Mouse (Mus musculus) CH12.LX (cell line): Measurements from ENCODE around the gene Gpx8.

Source experiments
- CTCF ChIP-seq, 2 experiments: IDR thresholded peaks in 1 of 2; conservative IDR thresholded peaks in 1 of 2; 2 replicates each; pipeline ENCODE4 v1.5.1; 2011 to 2012; ENCODE audit warnings: low read depth in 2 of 2, low read length in 2 of 2, improper control_type of control experiment in 1 of 2, inconsistent platforms in 1 of 2, mild to moderate bottlenecking in 1 of 2, moderate library complexity in 1 of 2
- JUN ChIP-seq: IDR thresholded peaks from 2 replicates; pipeline ENCODE4 v1.6.1; 2011; ENCODE audit warnings: low read depth, mild to moderate bottlenecking, low read length, improper control_type of control experiment, moderate library complexity; ENCODE audit not compliant: insufficient read depth
- POLR2AphosphoS2 ChIP-seq: IDR thresholded peaks from 2 replicates; pipeline ENCODE4 v1.6.1; 2011; ENCODE audit warnings: low read depth, low read length, improper control_type of control experiment
- ZKSCAN1 ChIP-seq: IDR thresholded peaks from 2 replicates; pipeline ENCODE4 v1.6.1; 2012; ENCODE audit warnings: low read depth, inconsistent platforms, low read length, improper control_type of control experiment, borderline replicate concordance

DNA sequence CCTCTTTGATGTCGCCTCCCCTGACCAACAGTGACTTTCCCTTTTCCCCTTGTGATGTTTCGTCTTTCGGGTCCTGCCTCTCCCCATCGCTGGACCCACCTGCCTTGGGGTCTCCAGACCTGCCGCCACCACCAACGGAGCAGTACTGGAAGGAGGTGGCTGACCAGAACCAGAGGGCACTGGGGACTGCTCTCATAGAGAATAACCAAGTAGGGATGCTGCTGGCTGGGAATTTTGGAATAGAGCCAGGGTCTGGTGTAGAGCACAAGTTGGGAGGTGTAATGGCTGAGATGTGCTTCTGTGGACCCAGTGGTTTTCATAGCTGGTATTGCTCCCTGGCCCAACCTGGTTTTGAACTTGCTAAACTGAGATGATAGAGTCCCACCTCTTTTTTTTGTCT is 48.8 kb downstream of the Gpx8 start:
- TF ChIP-seq POLR2AphosphoS2: no peak
- no peak for TF ChIP-seq CTCF (conservative IDR thresholded peaks at IDR 0.05 in 1 of 2, IDR thresholded peaks at IDR 0.05 in 1 of 2; ENCODE audit: low read depth in 2 of 2, low read length in 2 of 2)
- no peak for TF ChIP-seq ZKSCAN1
- no peak for TF ChIP-seq JUN
